Mouse (Mus musculus): ENCODE measurements around the gene 1700025G04Rik.

DNA sequence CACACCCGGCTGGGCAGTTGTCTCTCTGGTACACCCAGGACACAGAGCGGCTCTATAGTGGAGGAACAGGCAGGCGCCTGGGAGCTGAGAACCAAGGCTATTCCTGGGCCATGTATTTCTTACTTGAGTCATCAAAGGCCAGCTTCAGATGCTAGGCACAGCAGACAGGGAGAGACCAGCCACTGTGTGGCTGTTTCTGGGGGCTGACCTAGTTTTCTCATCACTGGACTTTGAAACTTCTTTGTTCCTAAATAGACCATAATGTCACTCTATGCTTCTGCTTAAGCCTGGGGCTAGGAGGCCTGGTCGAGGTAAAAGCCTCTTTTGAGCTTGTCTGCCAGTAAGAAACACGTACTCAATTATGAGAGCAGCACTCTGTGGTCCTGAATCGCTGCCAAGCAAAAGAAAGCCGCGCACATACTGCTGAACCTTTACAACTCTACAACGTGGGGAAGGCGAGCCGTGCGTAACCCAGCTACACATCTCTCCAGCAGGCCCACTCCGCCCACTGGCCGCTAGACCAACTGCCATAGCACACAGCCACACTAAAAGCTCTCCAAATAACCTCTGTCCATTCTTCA is 199.8 kb downstream of the 1700025G04Rik start:
- TF ChIP-seq POLR2A (IDR thresholded peaks at IDR 0.05; ENCODE audit: borderline replicate concordance, extremely low read depth, low read depth, low read length) (no peak), CTCF (IDR thresholded peaks at IDR 0.05; ENCODE audit: insufficient read depth, low read length) (no peak)
